Mouse (Mus musculus) induced T-regulatory cell, adult 2 months (primary cell): ENCODE results near the gene Nav3.

Source experiments
- DNase-seq: peaks from one replicate; pipeline ENCODE4 v3.0.0-alpha.2; 2012; ENCODE audit warnings: low read depth

The Nav3 gene

GRCm38 (mm10) chr10:110455838-110456493 lies at the start of gene Nav3:
TSS of gene Nav3 (minus strand) at chr10:110456204.
- DNase-seq, result no peak

DNA sequence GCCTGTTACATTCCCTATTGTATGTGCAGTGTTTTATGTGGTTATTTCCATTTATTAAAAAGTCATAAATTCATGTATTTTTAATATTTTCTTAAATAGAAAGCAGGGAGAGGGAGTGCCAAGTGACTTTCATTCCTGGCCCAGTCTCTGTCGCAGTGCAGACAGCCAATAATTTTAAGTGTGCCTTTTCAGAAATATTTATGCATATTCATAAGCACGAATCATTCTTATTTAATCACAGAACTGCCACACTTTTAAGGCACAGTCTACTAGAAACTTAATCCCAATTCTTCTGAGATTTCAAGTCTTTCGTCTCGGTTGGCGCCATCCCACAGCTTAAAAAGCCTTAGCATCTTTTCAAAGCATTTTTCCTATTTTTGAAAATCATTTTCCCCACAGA lies 29.3 kb upstream of the Nav3 start:
- no peak for DNase-seq

GRCm38 (mm10) chr10:110484822-110485221 lies 28.8 kb upstream of the Nav3 start:
- no peak for DNase-seq

GRCm38 (mm10) chr10:110479189-110479588 lies 23.2 kb upstream of the Nav3 start:
- no peak for DNase-seq

GRCm38 (mm10) chr10:110477689-110478314 lies 21.8 kb upstream of the Nav3 start:
- DNase-seq, result no peak

DNA sequence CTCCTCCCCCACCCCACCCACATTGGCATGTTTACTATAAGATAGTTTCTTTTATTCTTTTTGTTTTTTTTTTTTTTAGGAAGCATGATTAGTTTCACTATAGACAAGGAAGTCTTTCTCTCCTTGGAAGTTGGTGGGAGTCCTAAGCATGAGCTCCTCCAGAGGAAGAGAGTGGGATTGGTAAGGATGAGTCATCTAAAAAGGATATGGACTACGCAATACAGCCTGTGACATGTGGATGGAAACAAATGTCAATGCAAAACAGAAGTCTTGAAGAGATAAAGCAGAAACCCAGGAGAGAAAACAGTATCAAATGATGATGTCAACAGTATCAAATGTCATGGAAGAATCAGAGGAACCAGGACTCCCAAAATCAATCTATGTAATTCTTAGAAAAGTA lies 18.1 kb upstream of the Nav3 start:
- DNase-seq, result no peak

- DNase-seq, result no peak
Measured at GRCm38 (mm10) chr10:110469445-110469844, 13.4 kb upstream of the Nav3 start.

DNA sequence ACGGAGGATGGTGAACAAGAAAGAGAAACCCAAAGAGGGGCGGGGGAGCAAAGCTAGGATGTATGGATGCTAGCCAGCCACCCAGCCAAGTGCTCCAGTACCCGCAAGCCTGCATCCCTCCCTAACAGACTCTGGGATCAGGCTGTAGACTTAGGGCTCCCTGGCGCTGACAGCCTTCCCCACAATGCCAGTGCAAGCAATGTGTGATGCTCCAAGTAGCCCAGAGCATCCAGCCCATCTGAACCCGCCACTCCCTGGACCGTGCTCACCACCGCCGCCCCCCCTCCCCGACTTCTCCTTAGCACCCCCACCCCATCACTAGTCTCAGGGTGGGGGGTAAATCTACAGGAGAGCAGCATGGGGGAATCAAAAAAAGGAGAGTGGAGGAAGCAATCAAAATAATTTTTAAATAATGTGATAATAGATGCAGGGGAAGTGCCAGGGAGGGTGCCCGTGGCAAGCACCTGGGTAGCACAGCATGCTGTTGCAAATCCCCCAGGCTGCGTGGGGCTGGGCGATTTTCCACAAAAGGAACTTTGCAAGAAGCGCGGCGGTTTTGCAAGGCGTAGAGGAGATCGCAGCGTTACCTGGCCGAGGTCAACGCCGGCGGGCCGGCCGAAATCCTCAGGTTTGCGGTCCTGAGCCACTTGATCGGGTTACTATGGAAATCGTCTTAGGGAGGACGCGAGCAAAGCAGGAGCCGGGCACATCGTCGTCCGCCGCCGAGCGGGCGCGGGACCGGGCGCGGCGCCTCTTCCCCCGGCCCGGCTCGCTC lies 754 bp downstream of the Nav3 start:
- DNase-seq, result no peak

GRCm38 (mm10) chr10:110453566-110453965 lies 2.4 kb downstream of the Nav3 start:
- DNase-seq, result no peak

- no peak for DNase-seq
Measured at GRCm38 (mm10) chr10:110440396-110440795, 15.6 kb downstream of the Nav3 start.

DNA sequence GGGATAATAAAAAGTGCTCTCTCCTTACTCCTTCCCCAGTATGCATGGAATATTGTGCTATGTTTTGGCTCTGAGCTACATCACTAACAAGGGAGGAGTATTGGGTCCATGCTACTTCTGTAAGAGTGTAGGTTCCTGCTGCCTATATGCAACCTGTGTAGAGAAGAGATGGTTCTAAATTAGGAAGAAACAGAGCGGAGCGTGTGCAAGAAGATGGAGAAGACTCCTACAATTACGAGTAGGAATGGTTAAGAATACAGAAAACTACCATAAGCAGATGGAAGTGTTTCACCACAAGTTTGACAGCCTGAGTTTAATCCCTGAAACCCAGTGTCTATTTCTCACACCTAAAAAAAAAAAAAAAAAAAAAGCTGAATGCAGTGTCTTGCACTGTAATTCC lies 24.9 kb downstream of the Nav3 start:
- DNase-seq, result no peak

- DNase-seq, result no peak
Measured at GRCm38 (mm10) chr10:110429578-110429977, 26.4 kb downstream of the Nav3 start.

DNA sequence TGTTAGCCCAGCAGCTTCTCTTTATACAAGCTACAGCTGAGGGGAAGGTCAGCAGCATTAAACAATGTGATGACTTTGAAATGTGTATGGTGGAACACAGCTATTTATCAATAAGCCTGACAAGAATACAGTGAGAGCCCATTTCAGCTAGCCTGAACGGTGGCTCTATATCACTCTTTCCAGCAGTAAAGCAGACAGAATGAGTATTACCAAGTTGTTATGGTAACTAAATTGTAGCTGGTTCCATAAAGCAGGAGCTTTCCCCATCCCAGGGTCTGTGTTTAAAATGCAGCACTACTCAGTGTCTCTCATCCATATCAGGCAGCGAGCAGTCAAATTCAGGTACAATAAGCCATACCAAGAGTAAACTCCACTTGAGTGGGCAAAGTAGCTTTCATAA lies 27.0 kb downstream of the Nav3 start:
- DNase-seq, result no peak

- DNase-seq, result no peak
Measured at GRCm38 (mm10) chr10:110421533-110421932, 34.5 kb downstream of the Nav3 start.

DNA sequence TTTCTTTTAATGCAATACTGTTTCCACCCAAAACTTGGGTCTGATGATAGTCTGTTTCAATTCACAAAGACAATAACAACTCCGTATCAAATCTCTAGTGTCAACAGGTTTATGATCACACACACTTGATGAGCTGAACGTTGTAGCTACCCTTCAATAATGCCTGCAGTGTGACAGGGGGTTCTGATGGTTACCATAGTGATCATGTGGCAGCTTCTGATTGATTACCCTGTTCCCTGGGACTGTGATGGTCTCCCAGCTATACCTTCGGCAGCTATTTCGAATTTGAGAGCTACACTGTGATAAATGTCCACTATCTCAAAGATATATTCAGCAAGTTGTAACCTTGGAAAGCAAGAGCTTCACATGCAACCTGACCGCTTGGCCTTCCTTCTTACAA lies 39.0 kb downstream of the Nav3 start:
- DNase-seq, result no peak

- DNase-seq, result no peak
Measured at GRCm38 (mm10) chr10:110415624-110416023, 40.4 kb downstream of the Nav3 start.

GRCm38 (mm10) chr10:110413281-110413897 lies 42.6 kb downstream of the Nav3 start:
- no peak for DNase-seq

GRCm38 (mm10) chr10:110402950-110403349 lies 53.1 kb downstream of the Nav3 start:
- DNase-seq, result no peak

- DNase-seq, result no peak
Measured at GRCm38 (mm10) chr10:110400642-110401041, 55.4 kb downstream of the Nav3 start.

DNA sequence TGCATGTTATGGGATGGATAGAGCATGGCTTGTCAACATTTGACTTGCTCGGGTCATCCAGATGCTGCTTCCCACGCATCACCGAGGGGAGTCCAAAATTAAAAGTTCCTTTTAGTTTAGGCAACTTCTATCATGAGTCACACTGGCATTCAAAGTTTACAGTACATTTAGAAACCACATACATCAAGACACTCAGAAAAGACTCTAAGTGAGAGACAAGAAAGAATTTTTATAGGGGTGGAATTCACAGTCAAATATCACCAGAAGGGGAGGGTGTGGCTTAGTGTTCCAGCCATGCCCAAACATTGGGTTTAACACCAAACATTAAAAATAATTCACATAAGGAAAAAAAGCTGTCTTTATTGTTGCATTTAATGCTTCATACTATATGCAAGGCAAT lies 57.4 kb downstream of the Nav3 start:
- DNase-seq, result no peak

- DNase-seq, result no peak
Measured at GRCm38 (mm10) chr10:110386476-110387197, 69.4 kb downstream of the Nav3 start.
